Mouse (Mus musculus) stomach, embryonic 16.5 days (tissue): ENCODE measurements around the gene Bpifa3. TPM values are rescaled to one million over a fixed set of nuclear protein-coding genes. Genes with fewer than 3 reads are reported as not detected.

Experiments used
- ATAC-seq: fragments of 200-750 bp; cut with Nextera tagmentation; 2 replicates; pipeline ENCODE4 v1.8.0; 2017; ENCODE audit warnings: moderate number of reproducible peaks, moderate TSS enrichment; ENCODE audit not compliant: insufficient read depth, low FRiP score
- H3K27ac ChIP-seq: fragments of 300-500 bp; sonication (generic); 2 replicates; pipeline ENCODE4 v1.5.1; 2014; ENCODE audit warnings: low read length
- H3K27me3 ChIP-seq: fragments of 300-500 bp; sonication (generic); 2 replicates; pipeline ENCODE4 v1.6.1; 2014; ENCODE audit warnings: low read length, control low read depth, mixed read lengths; ENCODE audit not compliant: control insufficient read depth, insufficient read depth
- H3K36me3 ChIP-seq: fragments of 300-500 bp; sonication (generic); 2 replicates; pipeline ENCODE4 v1.6.1; 2014; ENCODE audit warnings: low read length; ENCODE audit not compliant: control insufficient read depth, insufficient read depth
- H3K4me1 ChIP-seq: fragments of 300-500 bp; sonication (generic); 2 replicates; pipeline ENCODE4 v1.6.1; 2014; ENCODE audit warnings: low read length, control low read depth, mixed read lengths; ENCODE audit not compliant: control insufficient read depth, insufficient read depth
- H3K4me2 ChIP-seq: fragments of 300-500 bp; sonication (generic); 2 replicates; pipeline ENCODE4 v1.6.1; 2014; ENCODE audit warnings: low read depth, low read length, mixed read lengths
- H3K4me3 ChIP-seq: fragments of 300-500 bp; sonication (generic); replicated peaks from 2 replicates; pipeline ENCODE4 v1.5.1; 2014; ENCODE audit warnings: mild to moderate bottlenecking, low read length
- H3K9ac ChIP-seq: fragments of 300-500 bp; sonication (generic); 2 replicates; pipeline ENCODE4 v1.6.1; 2014; ENCODE audit warnings: low read length
- H3K9me3 ChIP-seq: fragments of 300-500 bp; sonication (generic); replicated peaks from 2 replicates; pipeline ENCODE4 v1.6.1; 2016; ENCODE audit warnings: low read length, control low read depth; ENCODE audit not compliant: control insufficient read depth
- WGBS: fragments of 180-500 bp; shearing (Covaris S2); extraction: QIAGEN DNeasy Blood & Tissue Kit; methylation state at CpG from one replicate; pipeline ENCODE4 v1.1.7; 2014; 5-methylcytosine and 5-hydroxymethylcytosine counted together
- polyA plus RNA-seq: library from polyadenylated mRNA; unstranded; fragments of >200 nt; fragmentation: Nextera tagmentation; extraction: Ambion mirVana; gene quantifications from 2 replicates; pipeline ENCODE4 v1.2.1, GENCODE M21; 2015

Bpifa3 gene
- not detected in 2 replicates for polyA plus RNA-seq

DNA sequence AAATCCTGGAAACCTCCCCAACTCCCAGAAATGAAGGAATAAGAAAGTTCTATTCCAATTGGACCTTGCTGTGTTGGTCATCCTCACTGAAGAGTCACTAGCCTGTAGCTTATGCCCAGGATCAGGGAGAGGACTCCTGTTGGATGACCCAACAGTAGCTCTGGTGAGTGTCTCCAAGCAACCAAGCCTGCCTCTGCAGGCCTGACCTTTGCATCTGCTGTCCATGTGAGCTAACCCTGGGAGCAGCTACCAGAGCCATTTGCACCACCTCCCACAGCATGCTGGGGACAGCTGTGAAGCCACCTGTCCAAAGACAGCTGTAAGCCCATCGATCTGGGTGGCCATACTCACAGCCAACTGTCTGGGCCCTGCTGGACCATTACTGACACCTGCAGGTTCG, at the start of gene Bpifa3:
Gene Bpifa3 (plus strand): TSS at position 217 of the 400 bp plus-strand sequence.
- H3K27ac ChIP-seq, result no peak within 1 kb of the TSS
- ATAC-seq, result no peak
- H3K27me3 ChIP-seq, result no peaks in the 10 kb centered on the region
- H3K4me3 ChIP-seq, result no peak within 1 kb of the TSS
- no peak within 1 kb of the TSS for H3K9ac ChIP-seq
- no peak within 1 kb of the TSS for H3K4me2 ChIP-seq
- no peaks in the 10 kb centered on the region for H3K9me3 ChIP-seq
- 59% methylated on average over 2 of the region's 2 CpGs for WGBS
- H3K36me3 ChIP-seq, result no peaks in the 10 kb centered on the region
- no peaks in the 10 kb centered on the region for H3K4me1 ChIP-seq

DNA sequence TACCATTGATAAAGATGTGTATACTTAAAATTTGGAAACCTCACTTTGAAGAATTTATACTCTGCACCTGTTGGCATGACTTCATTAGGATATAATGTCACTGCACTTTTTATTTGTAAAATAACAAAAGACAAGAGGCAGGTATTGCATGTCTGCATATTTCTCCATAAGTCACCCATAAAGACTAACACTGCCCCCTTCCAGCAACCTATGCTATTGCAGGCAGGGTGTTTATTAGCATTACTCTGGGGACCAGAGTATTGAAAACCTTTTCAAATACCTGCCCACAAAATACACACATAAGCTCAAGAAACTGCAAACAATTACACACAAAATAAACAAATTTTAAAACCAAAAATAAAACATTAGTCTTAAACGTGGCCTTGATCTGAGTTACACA, 32.4 kb upstream of the Bpifa3 start:
- Histone ChIP-seq H3K9ac (no peak overlapping the region), H3K4me3 (no peak overlapping the region), H3K9me3 (no peaks in the 10 kb centered on the region), H3K27ac (no peak overlapping the region), H3K4me2 (no peak overlapping the region), H3K27me3 (no peaks in the 10 kb centered on the region), H3K4me1 (no peaks in the 10 kb centered on the region), H3K36me3 (no peaks in the 10 kb centered on the region)
- WGBS, result 32% methylated on average over 1 of the region's 1 CpGs
- no peak for ATAC-seq

DNA sequence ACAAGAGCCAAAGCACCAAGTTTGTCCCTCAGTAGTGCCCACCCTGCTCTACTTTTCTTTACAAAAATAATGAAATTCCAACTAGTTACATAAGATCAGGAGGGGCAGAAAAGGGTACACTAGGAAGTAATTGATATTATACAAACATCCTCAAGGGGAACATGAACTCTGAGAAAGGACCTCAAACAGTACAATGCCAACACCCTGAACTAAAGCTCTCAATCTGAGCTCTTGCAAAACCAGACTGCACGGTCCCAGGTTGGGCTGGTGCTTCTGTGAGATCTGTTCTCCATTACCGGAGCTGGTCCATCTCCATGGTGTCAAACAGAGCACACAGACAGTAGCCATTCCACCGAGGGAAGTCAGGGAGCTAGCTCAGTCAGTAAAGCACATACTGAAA, 12.8 kb upstream of the Bpifa3 start:
- Histone ChIP-seq H3K36me3 (no peaks in the 10 kb centered on the region), H3K4me2 (no peak overlapping the region), H3K9ac (no peak overlapping the region), H3K27me3 (no peaks in the 10 kb centered on the region), H3K9me3 (no peaks in the 10 kb centered on the region), H3K4me1 (no peaks in the 10 kb centered on the region), H3K27ac (no peak overlapping the region), H3K4me3 (no peak overlapping the region)
- 76% methylated on average over 3 of the region's 3 CpGs for WGBS
- no peak for ATAC-seq

DNA sequence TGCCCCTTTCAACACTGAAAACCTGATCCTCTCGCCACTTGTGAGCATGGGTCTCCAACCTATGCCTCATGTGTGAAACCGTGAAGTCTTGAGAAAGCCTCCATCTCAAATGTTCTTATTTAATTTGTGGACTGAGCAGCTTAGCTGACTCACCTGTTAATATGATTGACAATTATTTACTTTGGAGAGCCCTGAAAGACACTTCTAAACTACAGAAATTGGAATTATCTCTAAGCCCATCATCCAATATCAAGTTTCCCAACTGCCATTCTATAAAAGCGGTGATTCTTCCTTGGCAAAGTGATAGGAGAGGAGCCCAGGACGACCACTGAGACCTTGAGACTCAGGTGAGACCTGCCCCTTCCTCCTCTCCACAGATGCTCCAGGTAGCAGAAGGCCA, 12.4 kb downstream of the Bpifa3 start, which contains the start of gene Bpifa1:
Gene Bpifa1 (plus strand): TSS at position 301 of the 400 bp plus-strand sequence.
- Histone ChIP-seq H3K4me1 (no peaks in the 10 kb centered on the region), H3K9me3 (no peaks in the 10 kb centered on the region), H3K4me3 (no peak within 1 kb of the TSS), H3K27me3 (no peaks in the 10 kb centered on the region), H3K36me3 (no peaks in the 10 kb centered on the region), H3K4me2 (no peak within 1 kb of the TSS), H3K27ac (no peak within 1 kb of the TSS), H3K9ac (no peak within 1 kb of the TSS)
- WGBS, result 70% methylated on average over 4 of the region's 4 CpGs
- ATAC-seq, result no peak

DNA sequence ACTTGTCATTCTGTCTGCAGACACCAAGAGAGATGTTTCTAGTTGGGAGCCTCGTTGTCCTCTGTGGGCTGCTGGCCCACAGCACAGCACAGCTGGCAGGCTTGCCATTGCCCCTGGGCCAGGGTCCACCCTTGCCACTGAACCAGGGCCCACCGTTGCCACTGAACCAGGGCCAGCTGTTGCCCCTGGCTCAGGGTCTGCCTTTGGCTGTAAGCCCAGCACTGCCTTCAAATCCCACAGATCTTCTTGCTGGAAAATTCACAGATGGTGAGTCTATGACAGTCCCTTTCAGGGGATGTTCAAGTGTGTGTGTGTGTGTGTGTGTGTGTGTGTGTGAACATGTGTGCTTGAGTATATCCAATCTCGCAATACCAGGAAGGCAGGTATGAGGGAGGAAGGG, 13.6 kb downstream of the Bpifa3 start:
- 66% methylated on average over 3 of the region's 3 CpGs for WGBS
- Histone ChIP-seq H3K36me3 (no peaks in the 10 kb centered on the region), H3K4me3 (no peak overlapping the region), H3K27ac (no peak overlapping the region), H3K4me2 (no peak overlapping the region), H3K9me3 (no peaks in the 10 kb centered on the region), H3K27me3 (no peaks in the 10 kb centered on the region), H3K9ac (no peak overlapping the region), H3K4me1 (no peaks in the 10 kb centered on the region)
- ATAC-seq, result no peak

DNA sequence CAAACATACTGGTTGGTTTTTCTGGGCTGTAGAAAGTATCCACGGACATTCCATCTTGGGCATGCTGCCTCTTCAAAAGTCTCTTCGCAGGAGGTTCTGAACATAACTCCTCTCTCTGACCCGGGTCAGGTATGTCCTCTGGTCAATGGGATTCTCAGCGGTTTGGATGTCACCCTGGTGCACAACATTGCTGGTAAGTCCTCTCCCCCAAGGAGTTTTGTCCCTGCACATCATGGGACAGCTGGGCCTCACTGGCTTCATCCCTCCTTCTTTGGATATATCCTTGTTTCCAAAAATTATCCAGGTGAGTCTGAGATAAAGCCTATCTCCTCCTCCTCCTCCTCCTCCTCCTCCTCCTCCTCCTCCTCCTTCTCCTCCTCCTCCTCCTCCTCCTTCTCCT, 17.4 kb downstream of the Bpifa3 start:
- no peak for ATAC-seq
- Histone ChIP-seq H3K4me3 (no peak overlapping the region), H3K27ac (no peak overlapping the region), H3K9me3 (no peaks in the 10 kb centered on the region), H3K27me3 (no peaks in the 10 kb centered on the region), H3K4me2 (no peak overlapping the region), H3K36me3 (no peaks in the 10 kb centered on the region), H3K4me1 (no peaks in the 10 kb centered on the region), H3K9ac (no peak overlapping the region)
- WGBS, result 80% methylated on average over 4 of the region's 4 CpGs

DNA sequence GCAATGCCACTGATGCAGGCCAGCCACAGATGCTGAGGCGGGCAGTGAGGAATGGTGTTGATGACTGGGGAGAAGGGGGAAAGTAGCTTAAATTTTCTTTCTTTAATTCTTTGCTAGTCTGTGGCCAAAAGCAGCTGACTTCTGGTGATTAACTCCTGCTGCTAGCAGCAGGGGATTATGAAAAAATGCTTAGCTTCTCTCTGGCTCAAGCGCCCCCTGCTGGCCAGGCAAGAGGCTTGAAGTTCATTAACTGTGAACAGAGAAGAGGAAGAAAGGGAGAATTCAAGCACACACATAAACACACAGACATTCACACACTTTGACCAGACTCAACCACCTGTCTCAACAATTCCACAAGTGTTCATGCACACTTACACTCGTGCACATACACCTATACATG, 28.3 kb downstream of the Bpifa3 start:
- WGBS, result 37% methylated on average over 3 of the region's 3 CpGs
- H3K4me1 ChIP-seq, result no peaks in the 10 kb centered on the region
- no peaks in the 10 kb centered on the region for H3K27me3 ChIP-seq
- H3K9ac ChIP-seq, result no peak overlapping the region
- no peak overlapping the region for H3K4me3 ChIP-seq
- no peak overlapping the region for H3K27ac ChIP-seq
- no peak for ATAC-seq
- H3K9me3 ChIP-seq, result 0 out of 2 replicates have a peak, but pooled peaks cover 4% of the 10 kb centered on the region
- H3K36me3 ChIP-seq, result no peaks in the 10 kb centered on the region
- no peak overlapping the region for H3K4me2 ChIP-seq

DNA sequence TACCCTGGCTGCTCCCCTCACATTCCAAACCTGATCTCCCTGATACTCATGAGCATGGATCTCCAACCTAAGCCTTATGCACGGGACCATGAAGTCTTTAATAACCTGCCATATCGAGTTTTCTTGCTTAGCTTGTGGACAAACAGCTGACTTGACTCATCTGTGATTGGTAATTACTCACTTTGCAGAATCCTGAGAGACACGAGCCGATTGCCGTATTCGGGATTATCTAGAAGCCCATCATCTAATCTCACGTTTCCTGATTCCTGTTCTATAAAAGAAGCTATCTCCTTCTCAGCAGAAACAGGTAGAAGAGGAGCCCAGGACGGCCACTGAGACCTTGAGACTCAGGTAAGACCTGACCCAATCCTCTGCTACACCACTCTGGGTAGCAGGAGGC, 32.2 kb downstream of the Bpifa3 start, which contains the start of gene Bpifa5:
Gene Bpifa5 (plus strand): TSS at position 301 of the 400 bp plus-strand sequence.
- no peak for ATAC-seq
- Histone ChIP-seq H3K36me3 (no peaks in the 10 kb centered on the region), H3K9me3 (0 out of 2 replicates have a peak, but pooled peaks cover 4% of the 10 kb centered on the region), H3K27ac (no peak within 1 kb of the TSS), H3K9ac (no peak within 1 kb of the TSS), H3K4me1 (no peaks in the 10 kb centered on the region), H3K4me2 (no peak within 1 kb of the TSS), H3K4me3 (no peak within 1 kb of the TSS), H3K27me3 (no peaks in the 10 kb centered on the region)
- 76% methylated on average over 8 of the region's 8 CpGs for WGBS

DNA sequence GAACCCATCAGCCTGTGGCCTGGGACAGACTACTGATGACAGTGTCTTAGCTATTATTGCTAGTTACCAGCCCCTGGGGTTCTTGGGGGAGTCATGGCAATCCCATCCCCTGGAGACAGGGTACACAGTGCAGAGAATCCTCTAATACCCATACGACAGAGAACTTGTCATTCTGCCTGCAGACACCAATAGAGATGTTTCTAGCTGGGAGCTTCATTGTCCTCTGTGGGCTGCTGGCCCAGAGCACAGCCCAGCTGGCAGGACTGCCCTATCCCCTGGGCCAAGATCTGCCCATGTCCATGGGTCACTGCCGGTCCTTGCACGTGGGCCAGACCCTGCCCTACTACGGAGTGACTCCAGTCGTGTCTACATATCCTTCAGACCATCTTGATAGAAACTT, 33.2 kb downstream of the Bpifa3 start:
- no peak overlapping the region for H3K9ac ChIP-seq
- H3K4me1 ChIP-seq, result no peaks in the 10 kb centered on the region
- no peaks in the 10 kb centered on the region for H3K27me3 ChIP-seq
- H3K4me3 ChIP-seq, result no peak overlapping the region
- no peak overlapping the region for H3K4me2 ChIP-seq
- ATAC-seq, result no peak
- 0 out of 2 replicates have a peak, but pooled peaks cover 4% of the 10 kb centered on the region for H3K9me3 ChIP-seq
- 90% methylated on average over 5 of the region's 5 CpGs for WGBS
- H3K27ac ChIP-seq, result no peak overlapping the region
- H3K36me3 ChIP-seq, result no peaks in the 10 kb centered on the region

DNA sequence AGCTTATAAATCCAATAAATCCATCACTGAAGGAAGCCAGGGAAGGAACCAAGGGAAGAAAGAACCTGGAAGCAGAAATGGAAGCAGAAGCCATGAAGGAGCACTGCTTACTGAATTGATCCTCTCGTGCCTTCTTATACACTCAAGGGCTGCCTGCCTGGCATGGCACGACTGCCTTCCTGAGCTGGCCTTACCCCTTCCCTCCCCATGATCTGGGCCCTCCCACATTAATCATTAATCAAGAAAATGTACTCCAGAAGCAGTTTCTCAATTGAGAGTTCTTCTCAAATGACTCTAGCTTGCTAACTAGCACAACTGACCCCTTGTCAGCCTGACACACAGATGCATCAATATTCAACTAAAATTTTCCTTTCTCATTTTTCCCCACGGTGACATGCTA, 39.0 kb downstream of the Bpifa3 start:
- H3K27ac ChIP-seq, result no peak overlapping the region
- WGBS, result 53% methylated on average over 3 of the region's 3 CpGs
- H3K4me3 ChIP-seq, result no peak overlapping the region
- no peaks in the 10 kb centered on the region for H3K9me3 ChIP-seq
- no peak for ATAC-seq
- no peak overlapping the region for H3K9ac ChIP-seq
- H3K4me2 ChIP-seq, result no peak overlapping the region
- no peaks in the 10 kb centered on the region for H3K36me3 ChIP-seq
- H3K27me3 ChIP-seq, result no peaks in the 10 kb centered on the region
- no peaks in the 10 kb centered on the region for H3K4me1 ChIP-seq
